Mouse (Mus musculus) embryonic facial prominence, embryonic 14.5 days (tissue): ENCODE measurements at regions not wholly inside any gene's neighbourhood (a gene's known extent, or its start where the extent isn't known, plus 50 kb on each side); places are given as distances from the start of the nearest gene placed in this dataset.

Experiments used
- ATAC-seq: fragments of 200-750 bp; cut with Nextera tagmentation; 2 replicates; pipeline ENCODE4 v1.8.0; 2017; ENCODE audit warnings: low read depth, moderate number of reproducible peaks, moderate TSS enrichment
- DNase-seq: peaks from one replicate; pipeline ENCODE4 v3.0.0-alpha.2; 2015; ENCODE audit warnings: low spot score
- H3K27ac ChIP-seq: fragments of 300-500 bp; sonication (generic); replicated peaks from 2 replicates; pipeline ENCODE4 v1.5.1; 2014; ENCODE audit warnings: low read depth, mild to moderate bottlenecking, low read length, moderate library complexity
- H3K27me3 ChIP-seq: fragments of 300-500 bp; sonication (generic); replicated peaks from 2 replicates; pipeline ENCODE4 v1.6.1; 2014; ENCODE audit warnings: low read length; ENCODE audit not compliant: control insufficient read depth, insufficient read depth
- H3K36me3 ChIP-seq: fragments of 300-500 bp; sonication (generic); 2 replicates; pipeline ENCODE4 v1.6.1; 2014; ENCODE audit warnings: low read length, mixed read lengths; ENCODE audit not compliant: control insufficient read depth, insufficient read depth
- H3K4me1 ChIP-seq: fragments of 300-500 bp; sonication (generic); 2 replicates; pipeline ENCODE4 v1.6.1; 2014; ENCODE audit warnings: antibody characterized with exemption, low read length; ENCODE audit not compliant: control insufficient read depth, insufficient read depth
- H3K4me2 ChIP-seq: fragments of 300-500 bp; sonication (generic); 2 replicates; pipeline ENCODE4 v1.6.1; 2014; ENCODE audit warnings: low read depth, mild to moderate bottlenecking, low read length, moderate library complexity, mixed read lengths
- H3K4me3 ChIP-seq: fragments of 300-500 bp; sonication (generic); 2 replicates; pipeline ENCODE4 v1.5.1; 2014; ENCODE audit warnings: low read depth, mild to moderate bottlenecking, low read length
- H3K9ac ChIP-seq: fragments of 300-500 bp; sonication (generic); 2 replicates; pipeline ENCODE4 v1.6.1; 2014; ENCODE audit warnings: low read depth, mild to moderate bottlenecking, low read length, moderate library complexity, mixed read lengths
- H3K9me3 ChIP-seq: fragments of 300-500 bp; sonication (generic); 2 replicates; pipeline ENCODE4 v1.6.1; 2016; ENCODE audit warnings: low read length; ENCODE audit not compliant: control insufficient read depth
- WGBS: fragments of 180-500 bp; shearing (Covaris S2); extraction: QIAGEN DNeasy Blood & Tissue Kit; methylation state at CpG from one replicate; pipeline ENCODE4 v1.1.7; 2014; 5-methylcytosine and 5-hydroxymethylcytosine counted together

- no peaks in the 10 kb centered on the region for H3K27me3 ChIP-seq
- H3K4me2 ChIP-seq, result no peak overlapping the region
- H3K4me1 ChIP-seq, result no peaks in the 10 kb centered on the region
- no peaks in the 10 kb centered on the region for H3K36me3 ChIP-seq
- H3K9me3 ChIP-seq, result no peaks in the 10 kb centered on the region
- ATAC-seq, result no peak
- H3K4me3 ChIP-seq, result no peak overlapping the region
- DNase-seq, result no peak
- H3K9ac ChIP-seq, result no peak overlapping the region
- no peak overlapping the region for H3K27ac ChIP-seq
These were observed 214.0 kb upstream of the Nampt start for GRCm38 (mm10) chr12:32605353-32605752.

GRCm38 (mm10) chr12:32615000-32615399 is 204.3 kb upstream of the Nampt start:
- Histone ChIP-seq H3K9ac (no peak overlapping the region), H3K27me3 (no peaks in the 10 kb centered on the region), H3K4me3 (no peak overlapping the region), H3K4me1 (no peaks in the 10 kb centered on the region), H3K36me3 (no peaks in the 10 kb centered on the region), H3K9me3 (no peaks in the 10 kb centered on the region), H3K27ac (no peak overlapping the region), H3K4me2 (no peak overlapping the region)
- ATAC-seq, result no peak
- 69% methylated on average over 3 of the region's 3 CpGs for WGBS
- no peak for DNase-seq

GRCm38 (mm10) chr12:32616086-32616485 is 203.3 kb upstream of the Nampt start:
- WGBS, result 92% methylated on average over 5 of the region's 5 CpGs
- H3K27ac ChIP-seq, result no peak overlapping the region
- peaks cover 7% of the 10 kb centered on the region; the same call in 1 of the 2 replicates for H3K9me3 ChIP-seq
- ATAC-seq (no peak), DNase-seq (no peak)
- H3K4me1 ChIP-seq, result no peaks in the 10 kb centered on the region
- no peaks in the 10 kb centered on the region for H3K27me3 ChIP-seq
- H3K36me3 ChIP-seq, result no peaks in the 10 kb centered on the region
- no peak overlapping the region for H3K4me2 ChIP-seq
- no peak overlapping the region for H3K9ac ChIP-seq
- H3K4me3 ChIP-seq, result no peak overlapping the region

DNA sequence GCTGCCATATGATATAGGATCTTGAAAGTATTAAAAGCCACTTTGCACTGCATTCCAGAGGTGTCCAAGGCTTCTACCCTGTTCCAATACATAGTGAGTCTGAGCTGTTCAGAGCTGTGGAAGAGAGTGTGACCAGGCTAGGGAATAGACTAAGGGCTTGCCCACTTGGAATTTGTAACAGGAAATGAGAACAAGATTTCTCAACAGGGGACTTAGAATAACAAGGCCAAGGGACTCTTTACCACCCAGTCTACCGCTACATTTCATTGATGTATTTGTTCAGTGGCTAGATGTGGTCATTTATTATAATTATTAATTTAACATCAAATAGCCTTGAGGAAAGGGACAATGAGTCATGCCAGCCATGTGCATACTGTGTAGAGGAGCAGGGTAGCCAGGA is 202.3 kb upstream of the Nampt start:
- H3K4me3 ChIP-seq, result no peak overlapping the region
- H3K4me1 ChIP-seq, result no peaks in the 10 kb centered on the region
- no peak overlapping the region for H3K4me2 ChIP-seq
- no peak overlapping the region for H3K27ac ChIP-seq
- DNase-seq (no peak), ATAC-seq (no peak)
- no peaks in the 10 kb centered on the region for H3K36me3 ChIP-seq
- 80% methylated on average over 1 of the region's 1 CpGs for WGBS
- H3K27me3 ChIP-seq, result no peaks in the 10 kb centered on the region
- H3K9me3 ChIP-seq, result peaks cover 7% of the 10 kb centered on the region; the same call in 1 of the 2 replicates
- H3K9ac ChIP-seq, result no peak overlapping the region

DNA sequence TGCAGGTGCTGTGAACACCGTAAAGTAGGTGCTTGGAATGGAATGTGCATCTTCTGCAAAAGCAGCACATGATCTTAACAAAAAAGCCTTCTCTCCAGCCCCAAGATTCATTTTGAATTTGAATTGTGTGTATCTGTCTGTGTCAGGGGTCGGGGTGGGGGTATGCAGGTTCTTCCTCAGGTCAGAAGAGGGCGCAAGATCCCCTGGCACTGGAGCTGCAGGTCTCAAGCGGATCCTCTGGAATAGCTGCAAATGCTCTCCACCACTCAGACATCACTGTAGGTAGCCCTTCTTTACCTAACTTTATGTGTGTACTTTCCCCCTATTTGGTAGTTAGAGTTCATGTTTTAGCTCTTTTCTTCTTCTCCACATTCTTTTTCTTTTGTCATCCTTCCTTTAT is 199.5 kb upstream of the Nampt start:
- Histone ChIP-seq H3K27ac (no peak overlapping the region), H3K9ac (no peak overlapping the region), H3K9me3 (peaks cover 7% of the 10 kb centered on the region; the same call in 1 of the 2 replicates), H3K27me3 (no peaks in the 10 kb centered on the region), H3K36me3 (no peaks in the 10 kb centered on the region), H3K4me2 (no peak overlapping the region), H3K4me3 (no peak overlapping the region), H3K4me1 (no peaks in the 10 kb centered on the region)
- WGBS, result 55% methylated on average over 4 of the region's 4 CpGs
- ATAC-seq (no peak), DNase-seq (no peak)

- Histone ChIP-seq H3K27me3 (no peaks in the 10 kb centered on the region), H3K36me3 (no peaks in the 10 kb centered on the region), H3K9me3 (peaks cover 7% of the 10 kb centered on the region; the same call in 1 of the 2 replicates), H3K9ac (no peak overlapping the region), H3K27ac (no peak overlapping the region), H3K4me1 (no peaks in the 10 kb centered on the region), H3K4me2 (no peak overlapping the region), H3K4me3 (no peak overlapping the region)
- ATAC-seq, result no peak
- DNase-seq, result no peak
- WGBS, result 85% methylated on average over 5 of the region's 5 CpGs
These were observed 197.6 kb upstream of the Nampt start for GRCm38 (mm10) chr12:32621739-32622138.

DNA sequence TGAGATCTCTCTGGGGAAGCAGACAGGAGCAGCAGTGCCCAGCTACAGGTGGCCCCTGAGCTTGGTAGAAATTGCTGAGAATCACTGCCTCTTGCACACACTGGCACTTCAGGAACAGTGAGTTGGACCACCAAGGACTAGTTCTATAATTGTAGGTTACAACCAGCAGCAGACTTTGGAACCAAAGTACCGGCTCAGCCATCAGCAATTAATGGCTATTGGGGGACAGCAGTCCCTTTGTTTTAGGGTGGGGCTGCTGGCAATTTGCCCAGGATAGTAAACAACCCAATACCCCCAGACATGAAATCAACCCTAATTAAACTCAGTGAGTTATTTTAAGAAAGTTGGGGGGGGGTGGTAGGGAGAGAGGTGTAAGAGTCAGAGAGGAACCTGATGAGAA is 190.8 kb upstream of the Nampt start:
- Histone ChIP-seq H3K4me3 (no peak overlapping the region), H3K9ac (no peak overlapping the region), H3K9me3 (no peaks in the 10 kb centered on the region), H3K27ac (no peak overlapping the region), H3K36me3 (no peaks in the 10 kb centered on the region), H3K4me1 (no peaks in the 10 kb centered on the region), H3K4me2 (no peak overlapping the region), H3K27me3 (no peaks in the 10 kb centered on the region)
- ATAC-seq (no peak), DNase-seq (no peak)
- 55% methylated on average over 1 of the region's 1 CpGs for WGBS

GRCm38 (mm10) chr12:32632935-32633334 is 186.4 kb upstream of the Nampt start:
- no peaks in the 10 kb centered on the region for H3K36me3 ChIP-seq
- no peak for DNase-seq
- no peak overlapping the region for H3K4me3 ChIP-seq
- H3K27ac ChIP-seq, result no peak overlapping the region
- no peak for ATAC-seq
- WGBS, result 39% methylated on average over 3 of the region's 3 CpGs
- no peaks in the 10 kb centered on the region for H3K9me3 ChIP-seq
- no peaks in the 10 kb centered on the region for H3K4me1 ChIP-seq
- no peak overlapping the region for H3K9ac ChIP-seq
- H3K4me2 ChIP-seq, result no peak overlapping the region
- no peaks in the 10 kb centered on the region for H3K27me3 ChIP-seq

DNA sequence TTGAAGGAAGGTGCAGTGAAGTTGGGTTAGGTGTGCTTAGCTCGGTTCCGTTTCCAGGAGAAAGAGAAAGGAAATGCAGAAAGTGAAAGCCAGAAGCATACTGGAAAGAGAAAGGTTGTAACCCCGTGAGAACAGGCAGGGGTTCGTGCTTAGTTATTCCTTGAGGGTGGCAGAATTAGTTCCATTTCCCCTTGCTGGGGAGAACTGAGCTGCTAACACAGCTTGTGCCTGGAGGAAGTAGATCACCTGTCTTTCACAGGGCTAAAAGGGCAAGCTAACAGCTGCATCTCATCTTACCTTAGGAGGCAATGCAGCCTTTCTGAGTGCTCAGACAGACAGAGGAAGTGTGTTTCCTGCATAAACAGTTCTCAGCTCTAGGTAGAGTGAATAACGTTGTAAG is 184.3 kb upstream of the Nampt start:
- Histone ChIP-seq H3K27ac (no peak overlapping the region), H3K9ac (no peak overlapping the region), H3K36me3 (no peaks in the 10 kb centered on the region), H3K9me3 (no peaks in the 10 kb centered on the region), H3K4me1 (no peaks in the 10 kb centered on the region), H3K4me3 (no peak overlapping the region), H3K27me3 (no peaks in the 10 kb centered on the region), H3K4me2 (no peak overlapping the region)
- DNase-seq (no peak), ATAC-seq (no peak)
- 41% methylated on average over 5 of the region's 5 CpGs for WGBS
